Mouse (Mus musculus) C2C12 (cell line): ENCODE results near the gene C1galt1. TPM values are rescaled to one million over a fixed set of nuclear protein-coding genes. Genes with fewer than 3 reads are reported as not detected.

Source experiments
- H3K27me3 ChIP-seq: one replicate; pipeline ENCODE4 v1.6.1; 2011; ENCODE audit not compliant: control insufficient read depth, insufficient read depth, insufficient read length
- H3K36me3 ChIP-seq: one replicate; pipeline ENCODE4 v1.6.1; 2011; ENCODE audit not compliant: control insufficient read depth, insufficient read depth
- H3K4me3 ChIP-seq: one replicate; pipeline ENCODE4 v1.5.1; 2011; ENCODE audit warnings: mild to moderate bottlenecking, control low read depth; ENCODE audit not compliant: poor library complexity, insufficient read depth, severe bottlenecking
- H3K79me2 ChIP-seq: one replicate; pipeline ENCODE4 v1.6.1; 2011; ENCODE audit not compliant: control insufficient read depth, insufficient read depth
- H3K79me3 ChIP-seq: one replicate; pipeline ENCODE4 v1.6.1; 2011; ENCODE audit warnings: low read depth, control low read depth
- H3ac ChIP-seq: one replicate; pipeline ENCODE3; 2011; ENCODE audit warnings: low read depth; ENCODE audit not compliant: control insufficient read depth, insufficient read length
- CEBPB ChIP-seq: IDR thresholded peaks from one replicate; pipeline ENCODE4 v1.6.1; 2011; ENCODE audit warnings: low read depth, mild to moderate bottlenecking, control low read depth, moderate library complexity
- CTCF ChIP-seq: IDR thresholded peaks from one replicate; pipeline ENCODE4 v1.5.1; 2011; ENCODE audit not compliant: control insufficient read depth, insufficient read depth, insufficient read length
- FOSL1 ChIP-seq: IDR thresholded peaks from one replicate; pipeline ENCODE4 v1.8.0; 2011; ENCODE audit warnings: mild to moderate bottlenecking, low read length; ENCODE audit not compliant: poor library complexity, insufficient read depth, severe bottlenecking
- MAX ChIP-seq: IDR thresholded peaks from one replicate; pipeline ENCODE4 v1.6.1; 2011; ENCODE audit warnings: mild to moderate bottlenecking, control low read depth
- MYOD1 ChIP-seq: IDR thresholded peaks from one replicate; pipeline ENCODE4 v1.6.1; 2011; ENCODE audit warnings: low read depth; ENCODE audit not compliant: control insufficient read depth, insufficient read length
- MYOG ChIP-seq: IDR thresholded peaks from one replicate; pipeline ENCODE4 v1.6.1; 2011; ENCODE audit not compliant: control insufficient read depth, insufficient read length; ENCODE audit errors: extremely low read depth
- USF1 ChIP-seq: IDR thresholded peaks from one replicate; pipeline ENCODE4 v1.6.1; 2011; ENCODE audit warnings: low read depth, mild to moderate bottlenecking, control low read depth, moderate library complexity
- polyA plus RNA-seq: library from polyadenylated mRNA; unstranded; fragments of >200 nt; fragmentation: generic; extraction: Trizol; gene quantifications from one replicate; pipeline ENCODE4 v1.2.1, GENCODE M21; 2012; ENCODE audit warnings: missing spikeins

The C1galt1 gene
- polyA plus RNA-seq, 1 experiment, result 4.0 TPM

GRCm38 (mm10) chr6:7822688-7823087, 22.0 kb upstream of the C1galt1 start:
- H3K4me3 ChIP-seq, result no peak overlapping the region
- no peaks in the 10 kb centered on the region for H3K36me3 ChIP-seq
- H3K79me3 ChIP-seq, result no peaks in the 10 kb centered on the region
- H3ac ChIP-seq, result no peak overlapping the region
- no peak for TF ChIP-seq FOSL1
- no peak for TF ChIP-seq CEBPB
- no peak for TF ChIP-seq MYOD1
- no peaks in the 10 kb centered on the region for H3K79me2 ChIP-seq
- H3K27me3 ChIP-seq, result no peaks in the 10 kb centered on the region

GRCm38 (mm10) chr6:7830793-7831192, 13.8 kb upstream of the C1galt1 start:
- Histone ChIP-seq H3K27me3 (no peaks in the 10 kb centered on the region), H3K79me2 (no peaks in the 10 kb centered on the region), H3K36me3 (no peaks in the 10 kb centered on the region), H3K4me3 (no peak overlapping the region), H3K79me3 (no peaks in the 10 kb centered on the region), H3ac (no peak overlapping the region)
- TF ChIP-seq MAX (no peak), FOSL1 (no peak), USF1 (no peak), CTCF (no peak), MYOD1 (no peak)

GRCm38 (mm10) chr6:7832564-7833175, 12.0 kb upstream of the C1galt1 start:
- no peaks in the 10 kb centered on the region for H3K27me3 ChIP-seq
- H3K79me3 ChIP-seq, result no peaks in the 10 kb centered on the region
- no peak overlapping the region for H3ac ChIP-seq
- no peaks in the 10 kb centered on the region for H3K36me3 ChIP-seq
- no peaks in the 10 kb centered on the region for H3K79me2 ChIP-seq
- TF ChIP-seq USF1 (no peak), CTCF (no peak), MAX (no peak), MYOG (no peak), FOSL1 (no peak)
- H3K4me3 ChIP-seq, result no peak overlapping the region

- TF ChIP-seq MAX, result no peak
- no peak for TF ChIP-seq CTCF
- no peak for TF ChIP-seq FOSL1
- TF ChIP-seq MYOG, result no peak
- TF ChIP-seq USF1, result no peak
- no peak for TF ChIP-seq CEBPB
- no peak for TF ChIP-seq MYOD1
- Histone ChIP-seq H3K4me3 (no peak overlapping the region), H3ac (no peak overlapping the region), H3K27me3 (no peaks in the 10 kb centered on the region), H3K79me2 (peaks cover 36% of the 10 kb centered on the region), H3K36me3 (no peaks in the 10 kb centered on the region), H3K79me3 (peaks cover 17% of the 10 kb centered on the region)
These were observed 773 bp upstream of the C1galt1 start for GRCm38 (mm10) chr6:7843726-7844411.

- H3K4me3 ChIP-seq, result peak overlapping the region; percentile 65
These were observed 235 bp upstream of the C1galt1 start for GRCm38 (mm10) chr6:7844412-7844801.

DNA sequence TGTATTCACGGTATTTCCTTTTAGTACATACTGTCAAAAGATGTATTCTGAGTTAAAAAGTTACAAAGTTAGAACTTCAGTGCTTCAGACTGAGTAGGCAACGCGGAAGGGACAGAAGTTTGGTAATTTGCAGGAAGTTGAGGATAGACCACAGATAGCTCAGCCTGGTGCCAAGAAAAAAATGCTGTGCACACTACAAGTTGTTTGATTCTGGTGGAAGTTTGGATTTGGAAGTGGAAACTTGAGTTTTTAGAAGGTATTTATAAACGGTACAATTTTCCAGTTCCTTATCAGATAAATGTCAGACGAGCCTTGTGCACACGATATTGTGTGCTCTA, 1.0 kb downstream of the C1galt1 start:
- TF ChIP-seq MAX (no peak), MYOD1 (no peak)
- Histone ChIP-seq H3K27me3 (no peaks in the 10 kb centered on the region), H3K36me3 (no peaks in the 10 kb centered on the region)

More at GRCm38 (mm10) chr6:7844412-7844801, 235 bp upstream of the C1galt1 start:
- TF ChIP-seq FOSL1 (no peak), MYOD1 (peak; percentile 34)
- H3K27me3 ChIP-seq, result no peaks in the 10 kb centered on the region
- H3ac ChIP-seq, result no peak overlapping the region
- no peaks in the 10 kb centered on the region for H3K36me3 ChIP-seq
- H3K79me3 ChIP-seq, result peaks cover 17% of the 10 kb centered on the region
- H3K79me2 ChIP-seq, result peaks cover 42% of the 10 kb centered on the region

More for the DNA sequence above, 1.0 kb downstream of the C1galt1 start:
- Histone ChIP-seq H3K79me3 (peaks cover 22% of the 10 kb centered on the region), H3K79me2 (peaks cover 54% of the 10 kb centered on the region), H3ac (no peak overlapping the region), H3K4me3 (peak overlapping the region; percentile 65)
